Mouse (Mus musculus) adrenal gland, adult 18-20 months (tissue): ENCODE results near the gene Cacng4. TPM values are rescaled to one million over a fixed set of nuclear protein-coding genes. Genes with fewer than 3 reads are reported as not detected.

Source experiments
- DNase-seq, 2 experiments: peaks; one replicate each; pipeline ENCODE4 v3.0.0; 2021 to 2022; ENCODE audit warnings: low spot score in 2 of 2
- long read RNA-seq, 2 experiments: library from polyadenylated mRNA; stranded (forward); transcript quantifications; one replicate each; pipeline ENCODE4 v2.0.0; 2021
- total RNA-seq, 2 experiments: library from RNA; stranded (reverse); gene quantifications; 1 replicate in 1 of 2; 2 replicates in 1 of 2; pipeline ENCODE4 v1.2.3; 2021

Cacng4 gene
- total RNA-seq = 1 to 10 TPM in 1 of 2 experiments, under 1 TPM in 1; 0.96 to 1.2 TPM
- long read RNA-seq, experiment 1, partial matches to known transcripts = 0 of 1 reads
- long read RNA-seq, experiment 1, other reads (novel, unspliced or antisense) = 0 of 1 reads
- long read RNA-seq, experiment 2, partial matches to known transcripts = 0 of 3 reads
- long read RNA-seq, experiment 2, other reads (novel, unspliced or antisense) = 1 of 3 reads

DNA sequence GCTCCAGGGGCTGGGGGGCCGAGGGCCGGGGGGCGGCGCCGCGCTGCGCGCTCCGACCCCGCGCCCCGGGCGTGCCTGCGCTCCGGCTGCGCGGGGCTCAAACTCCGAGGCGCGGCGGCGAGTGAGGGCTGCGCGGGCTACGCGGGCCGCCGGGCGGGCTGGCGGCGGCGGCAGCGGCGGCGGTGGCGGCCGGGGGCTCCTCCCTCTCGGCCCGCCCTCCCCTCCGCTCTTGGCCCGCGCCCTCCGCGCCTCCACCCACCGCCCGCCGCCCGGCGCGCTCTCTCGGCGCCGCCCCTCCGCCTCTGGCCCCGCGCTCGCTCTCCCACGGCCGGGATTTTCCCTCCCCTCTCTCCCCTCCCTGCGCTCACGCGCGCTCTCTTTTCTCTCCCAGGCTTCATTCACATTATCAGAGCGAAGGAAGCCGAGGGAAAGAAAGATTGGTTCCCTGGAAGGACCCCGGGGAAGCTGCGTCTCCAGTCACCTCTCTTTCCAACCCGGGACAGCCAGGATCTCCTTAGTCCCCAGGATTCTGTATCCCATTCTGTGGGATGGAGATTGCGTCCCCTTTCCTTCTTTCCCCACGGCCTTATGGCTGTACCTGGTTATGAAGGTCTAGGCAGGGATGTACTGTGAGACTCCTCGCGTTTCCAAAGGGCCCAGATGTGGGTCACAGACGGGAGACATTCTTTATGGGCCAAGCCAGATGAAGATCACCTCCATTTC is at the start of gene Cacng4:
Gene Cacng4, minus strand, starts transcription at position 11 of the 723 bp plus-strand sequence.
- DNase-seq = peak; percentile 14 to 30

DNA sequence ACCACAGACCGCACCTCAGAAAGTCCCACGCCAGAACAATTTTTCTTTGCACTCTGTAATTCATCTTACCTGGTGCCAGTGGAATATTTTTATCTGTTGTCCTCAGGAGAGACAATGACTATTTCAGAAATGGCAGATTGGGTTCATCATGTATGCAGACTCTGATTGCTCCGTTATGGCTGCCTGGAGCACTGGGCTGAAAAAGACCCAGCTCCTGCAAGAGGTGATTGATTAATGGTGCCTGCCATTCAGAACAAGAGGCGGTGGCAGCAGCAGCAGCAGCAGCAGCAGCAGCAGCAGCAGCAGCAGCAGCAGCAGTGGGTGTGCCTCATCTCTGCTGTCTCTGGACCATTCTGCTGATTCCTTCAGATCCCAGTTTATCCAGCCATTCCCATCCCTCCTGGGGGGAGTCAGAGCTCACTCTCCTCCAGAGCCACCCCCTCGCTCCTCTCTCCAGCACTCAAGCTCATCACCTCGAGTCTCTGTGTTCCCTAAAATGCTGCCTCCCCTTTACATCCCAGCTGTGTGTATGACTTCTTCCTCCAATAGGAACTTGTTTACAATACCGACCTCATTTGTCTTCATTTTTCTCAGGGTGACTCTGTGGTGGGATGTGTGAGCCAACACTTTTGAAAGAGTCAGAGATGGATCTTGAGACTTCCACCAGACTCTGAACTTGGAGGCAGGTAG is 39.1 kb upstream of the Cacng4 start:
- DNase-seq = no peak

DNA sequence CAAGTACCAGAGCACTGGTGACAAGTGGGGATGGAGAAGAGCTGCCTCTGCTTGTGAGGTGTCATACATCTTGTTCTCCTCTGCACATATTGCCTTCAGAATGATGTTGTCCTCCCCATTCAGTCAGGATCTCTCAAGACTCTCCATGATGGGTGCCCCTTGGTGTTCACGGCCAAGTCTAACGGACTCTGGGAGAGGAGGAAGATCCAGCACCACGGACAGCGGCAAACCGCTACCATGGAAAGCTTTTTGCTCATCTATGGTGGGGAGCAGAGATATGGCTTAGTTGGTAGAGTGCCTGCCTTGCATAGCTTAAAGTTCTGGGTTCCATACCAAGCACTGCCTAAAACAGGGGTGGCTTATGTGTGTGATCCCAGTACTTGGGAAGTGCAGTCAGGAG is 22.8 kb upstream of the Cacng4 start:
- DNase-seq = no peak

DNA sequence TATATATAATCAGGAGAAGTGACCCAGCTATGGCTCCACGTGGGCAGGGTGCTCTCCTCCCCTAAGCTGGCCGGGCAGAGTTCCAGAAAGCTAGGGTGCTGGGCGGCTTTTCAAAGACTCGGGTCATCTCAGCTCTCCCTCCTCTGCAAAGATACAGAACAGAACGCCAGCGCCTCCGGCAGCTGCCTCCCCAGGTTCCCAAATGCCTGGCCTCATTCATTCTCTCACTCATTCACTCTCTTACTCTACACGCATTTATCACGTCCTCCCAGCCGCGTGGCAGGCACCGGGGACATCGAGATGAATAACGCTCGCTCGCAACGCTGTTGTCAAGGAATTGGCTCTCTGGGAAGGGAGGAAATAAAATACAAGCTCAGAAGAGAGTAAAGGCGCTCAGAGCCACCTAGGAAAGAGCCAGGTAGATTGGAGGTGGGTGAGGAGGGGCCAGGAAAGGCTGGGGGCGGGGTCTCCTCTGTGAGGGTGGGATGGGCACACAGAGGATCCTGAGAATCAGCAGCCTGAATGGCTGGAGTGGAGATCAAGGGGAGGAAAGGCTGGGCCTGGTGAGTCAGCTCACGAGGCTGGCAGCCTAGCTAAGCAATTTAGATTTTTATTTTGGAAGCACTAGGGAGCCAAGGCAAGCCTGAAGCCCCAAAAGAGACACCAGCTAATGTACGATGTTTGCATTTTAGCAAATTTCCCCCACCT is 18.7 kb upstream of the Cacng4 start:
- peak; percentile 33 to 43 for DNase-seq

DNA sequence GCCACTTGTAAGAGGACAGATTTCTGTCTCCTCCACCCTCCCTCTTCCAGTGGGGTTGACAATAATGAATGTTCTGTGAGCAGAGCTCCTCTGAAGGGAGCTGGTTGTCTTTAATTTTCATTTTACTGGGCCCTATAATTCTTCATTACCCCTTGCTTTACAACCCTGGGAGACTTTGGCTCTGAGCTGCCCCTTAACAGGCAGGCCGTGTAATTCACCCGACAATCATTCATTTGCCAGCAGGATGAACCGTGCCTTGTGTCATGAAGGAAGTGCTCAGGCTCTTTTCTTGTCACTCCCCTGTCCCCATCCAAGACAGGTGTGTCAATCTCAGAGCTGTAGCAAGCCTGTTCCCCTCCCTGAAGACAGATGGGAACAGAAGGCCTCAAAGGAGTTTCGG is 18.1 kb upstream of the Cacng4 start:
- DNase-seq = no peak

DNA sequence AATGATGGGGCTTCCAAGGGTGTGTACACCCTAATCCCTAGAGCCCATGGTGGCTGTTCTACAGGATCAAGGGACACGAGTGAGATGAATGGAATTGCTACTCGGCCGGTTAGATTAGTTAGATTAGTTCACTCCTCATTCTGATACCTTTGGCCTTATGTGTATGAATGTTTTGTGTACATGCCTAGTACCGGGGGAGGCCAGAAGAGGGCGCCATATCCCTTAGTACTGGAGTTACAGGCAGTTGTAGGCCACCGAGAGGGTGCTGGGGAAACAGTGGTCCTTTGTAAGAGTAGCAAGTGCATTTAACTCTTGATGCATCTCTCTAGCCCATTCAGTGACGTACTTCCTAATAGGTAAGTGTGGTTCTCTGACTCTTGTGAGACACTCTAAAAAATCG is 14.2 kb upstream of the Cacng4 start:
- DNase-seq = no peak

DNA sequence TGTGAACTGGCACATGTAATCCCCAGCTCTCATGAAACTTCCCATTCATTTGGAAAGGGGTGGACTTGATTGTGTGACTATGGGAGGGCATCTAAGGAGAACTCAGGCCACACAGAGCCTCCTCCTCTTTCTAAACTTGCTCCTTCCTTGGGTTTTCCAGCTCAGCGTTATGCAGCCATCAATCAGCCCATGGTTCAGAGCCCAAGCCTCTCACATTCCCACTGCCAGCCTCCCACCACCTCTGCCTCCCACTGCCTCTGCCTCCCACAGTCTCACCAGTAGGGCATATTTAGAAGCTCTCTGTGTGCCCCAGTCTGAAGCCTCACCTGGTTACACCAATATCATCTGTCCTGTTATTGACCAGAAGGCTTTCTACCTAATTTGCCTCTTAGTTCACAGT is 11.7 kb upstream of the Cacng4 start:
- DNase-seq = no peak

DNA sequence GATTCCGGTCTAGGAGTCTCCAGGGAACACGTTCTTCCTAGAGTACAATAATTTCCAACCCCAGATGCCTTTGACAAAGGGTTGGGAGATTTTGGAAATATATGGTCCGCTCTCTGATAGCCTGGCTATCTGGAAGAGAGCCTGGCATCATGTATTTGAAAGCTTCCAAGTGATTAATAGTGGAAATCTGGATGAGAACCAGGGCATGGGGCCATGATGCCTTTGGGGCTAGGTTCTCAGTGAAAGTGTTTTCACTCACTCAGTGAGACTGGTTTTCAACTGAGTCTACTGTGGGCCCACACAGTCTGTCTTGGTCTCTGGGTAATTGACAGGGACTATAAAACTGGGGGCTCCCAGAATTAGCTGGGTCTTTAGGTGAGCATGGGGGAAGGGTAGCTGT is 7.6 kb upstream of the Cacng4 start:
- DNase-seq = no peak

DNA sequence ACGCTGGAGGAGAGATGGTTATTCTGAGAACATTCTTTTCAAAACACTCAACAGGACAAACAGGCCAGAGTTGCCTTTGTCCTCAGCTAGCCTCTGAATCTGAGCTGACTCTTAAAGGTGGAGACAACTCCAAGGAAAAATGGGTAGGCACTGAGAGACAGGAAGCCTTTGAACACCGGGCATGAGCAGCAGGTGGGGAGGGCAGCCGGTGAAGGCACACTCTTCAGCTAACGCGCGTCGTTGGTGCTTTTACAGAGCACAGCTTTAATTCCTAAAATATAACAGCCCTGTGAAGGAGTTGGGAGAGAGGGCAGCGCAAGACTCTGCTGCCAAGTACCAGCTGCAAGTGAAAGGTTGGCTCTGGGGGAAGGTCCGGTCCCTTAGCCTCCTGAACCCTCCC is 5.0 kb upstream of the Cacng4 start:
- no peak for DNase-seq

DNA sequence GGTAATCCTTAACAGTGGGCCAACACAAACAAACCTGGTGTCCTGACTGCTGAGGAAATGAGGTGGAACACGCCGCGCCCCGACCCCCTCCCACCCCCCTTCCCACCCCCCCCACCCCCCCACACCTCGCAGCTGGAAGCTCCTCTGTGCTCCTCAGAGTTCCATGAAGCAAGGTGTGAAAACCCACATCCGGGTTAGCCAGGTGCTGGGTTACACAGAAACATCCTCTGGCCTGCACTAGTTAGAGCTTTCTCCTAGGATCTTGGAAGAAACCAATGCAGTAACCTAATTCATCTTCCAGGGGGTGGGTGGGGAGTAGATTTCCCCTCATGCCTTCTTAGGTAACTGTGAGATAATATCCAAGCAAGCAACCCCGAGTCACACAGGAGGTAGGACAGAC is 2.0 kb upstream of the Cacng4 start:
- DNase-seq = no peak

DNA sequence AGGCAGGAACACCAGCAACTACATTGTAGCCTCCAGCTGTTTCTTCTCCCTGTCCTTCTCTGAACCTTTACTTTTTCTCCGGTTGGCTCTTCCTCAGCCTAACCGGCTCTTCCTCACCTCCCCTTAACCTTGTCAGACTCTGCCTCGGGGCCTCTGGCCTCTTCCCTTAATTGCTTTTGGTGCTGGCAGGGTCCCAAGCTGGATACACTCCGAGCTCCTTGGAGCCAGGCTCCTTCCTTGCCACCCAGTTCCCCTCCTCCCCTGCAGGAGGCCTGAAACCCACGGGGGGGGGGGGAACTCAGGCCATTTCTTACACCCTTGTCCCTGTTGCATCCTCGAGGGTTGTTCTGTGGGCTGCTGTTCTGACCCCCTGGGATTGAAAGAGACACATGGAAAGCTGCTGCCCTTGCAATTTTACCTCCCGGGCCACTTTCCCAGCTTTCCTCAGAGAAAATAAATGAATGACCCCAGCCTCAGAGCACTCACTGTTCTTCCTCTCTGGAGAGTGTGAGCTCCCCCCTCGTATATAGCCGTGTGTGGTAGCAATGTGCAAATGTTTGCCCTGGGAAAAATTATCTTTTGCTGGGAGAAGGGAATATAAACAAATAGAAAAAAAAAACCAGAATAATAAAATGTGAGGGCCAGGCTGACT is 1.2 kb upstream of the Cacng4 start:
- DNase-seq = peak in 1 of 2 experiments; percentile 29

DNA sequence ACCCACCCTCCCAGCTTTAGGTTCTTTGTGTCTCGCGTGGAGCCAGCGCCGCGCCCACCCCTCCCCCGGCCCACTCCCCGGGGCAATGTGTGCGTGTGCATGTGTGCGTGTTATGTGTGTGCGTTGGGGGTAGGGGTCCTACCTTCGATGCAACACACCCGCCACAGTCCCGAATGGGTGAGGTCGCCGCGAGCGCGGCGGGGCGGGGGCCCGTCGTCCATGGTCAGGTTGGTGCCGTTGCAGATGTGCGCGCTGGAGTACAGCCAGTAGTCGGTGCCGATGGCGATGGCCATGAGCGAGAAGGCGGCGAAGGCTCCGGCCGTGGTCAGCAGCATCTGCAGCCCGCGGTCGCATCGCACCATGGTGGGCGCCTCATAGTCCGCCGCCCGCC is 259 bp downstream of the Cacng4 start:
- no peak for DNase-seq

DNA sequence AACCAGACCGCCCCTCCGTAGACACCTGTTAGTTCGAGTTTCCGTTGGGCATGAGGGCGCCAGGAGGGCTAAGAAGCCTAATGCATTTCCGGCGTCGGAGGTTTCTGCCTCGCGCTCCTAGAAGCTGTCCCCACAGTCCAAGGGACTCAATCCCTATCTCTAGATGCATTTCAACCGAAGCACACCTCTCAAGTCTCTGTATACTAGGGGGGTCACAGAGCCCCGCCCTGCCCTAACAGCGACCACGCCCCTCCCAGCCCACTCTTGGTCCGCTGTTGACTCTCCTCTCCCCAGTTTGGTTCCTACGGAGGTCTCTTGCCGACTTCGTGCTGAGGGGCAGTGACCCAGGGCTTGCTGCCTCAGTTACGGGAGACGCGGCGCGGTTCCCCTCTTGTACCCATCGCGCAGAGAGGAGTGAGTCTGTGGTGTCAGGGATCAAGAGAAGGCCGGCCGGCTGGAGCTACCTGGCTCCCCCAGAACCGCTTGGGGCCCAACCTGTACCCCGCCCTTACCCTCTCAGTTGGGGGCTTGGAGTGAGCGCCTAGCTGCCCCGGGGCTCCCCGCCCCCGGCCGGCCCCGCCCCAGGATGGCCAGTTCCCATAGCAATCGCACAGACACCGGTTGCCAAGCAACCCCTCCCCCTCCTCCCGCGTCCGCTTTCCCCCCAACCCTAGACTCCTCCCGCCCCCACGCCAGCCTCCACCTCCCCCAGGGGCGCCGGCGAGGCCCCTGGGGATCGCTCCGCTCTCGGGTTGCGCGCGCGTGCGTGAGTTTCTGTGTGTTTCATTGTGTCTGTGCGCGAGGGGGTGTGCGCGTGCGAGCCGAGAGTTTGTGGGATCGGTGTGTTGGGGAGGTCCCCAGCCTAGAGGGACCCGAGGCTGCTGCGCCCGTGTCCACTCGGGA is 906 bp downstream of the Cacng4 start:
- DNase-seq = no peak

DNA sequence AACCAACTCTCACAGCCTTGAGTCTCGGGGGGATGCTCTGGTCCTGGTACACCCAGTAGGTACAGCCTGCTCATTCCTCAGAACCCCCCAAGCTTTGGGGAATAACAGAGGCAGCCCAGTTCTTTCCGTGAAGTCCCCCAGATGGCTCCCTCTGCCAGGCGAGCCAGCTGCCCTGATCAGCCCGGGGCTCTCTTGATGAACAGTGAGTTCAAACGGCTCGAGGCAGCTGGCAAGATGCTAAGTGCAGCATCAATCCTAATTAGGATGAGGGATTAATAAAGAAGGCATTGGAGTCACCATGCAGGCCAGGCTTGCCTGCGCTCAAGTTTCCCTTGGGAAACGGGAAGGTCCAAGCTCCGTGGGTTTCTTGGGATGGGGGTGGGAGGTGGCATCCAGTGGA is 2.2 kb downstream of the Cacng4 start:
- DNase-seq = no peak

DNA sequence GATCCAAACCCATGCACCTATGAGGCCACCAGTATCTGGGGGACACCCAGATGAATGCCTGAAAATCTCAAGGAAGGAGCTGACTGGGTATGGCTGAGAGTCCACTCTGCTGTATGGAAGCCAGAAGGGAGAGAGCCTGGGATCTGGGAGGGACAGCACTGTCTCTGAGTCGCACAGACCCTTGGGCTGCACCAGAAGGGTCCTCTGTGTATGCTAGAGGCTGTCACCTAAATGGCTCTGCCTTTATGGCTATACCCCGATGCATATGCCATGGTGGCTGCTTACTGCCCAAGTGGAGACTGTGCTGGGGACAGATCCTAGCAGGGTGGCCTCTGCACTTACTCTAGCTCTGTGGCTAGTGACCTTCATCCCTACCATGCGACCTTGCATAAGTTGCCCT is 8.6 kb downstream of the Cacng4 start:
- no peak for DNase-seq

DNA sequence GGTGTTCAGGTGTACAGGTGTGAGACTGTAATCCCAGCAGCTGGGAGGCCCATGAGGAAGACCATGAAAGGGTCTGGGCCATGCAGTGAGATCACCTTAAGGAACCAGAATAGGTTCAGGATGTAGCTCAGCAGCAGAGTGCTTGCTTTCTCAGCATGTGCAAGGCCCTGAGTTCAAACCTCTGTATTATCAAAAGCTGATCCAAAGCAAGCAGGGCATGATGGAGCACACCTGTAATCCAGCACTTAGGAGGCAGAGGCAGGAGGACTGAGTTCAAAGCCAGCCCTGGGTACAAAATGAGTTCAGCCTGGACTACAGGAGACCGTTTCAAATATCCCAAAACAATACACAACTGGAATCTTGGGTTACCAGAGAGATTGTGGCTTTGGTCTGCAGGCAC is 9.1 kb downstream of the Cacng4 start:
- DNase-seq = no peak

DNA sequence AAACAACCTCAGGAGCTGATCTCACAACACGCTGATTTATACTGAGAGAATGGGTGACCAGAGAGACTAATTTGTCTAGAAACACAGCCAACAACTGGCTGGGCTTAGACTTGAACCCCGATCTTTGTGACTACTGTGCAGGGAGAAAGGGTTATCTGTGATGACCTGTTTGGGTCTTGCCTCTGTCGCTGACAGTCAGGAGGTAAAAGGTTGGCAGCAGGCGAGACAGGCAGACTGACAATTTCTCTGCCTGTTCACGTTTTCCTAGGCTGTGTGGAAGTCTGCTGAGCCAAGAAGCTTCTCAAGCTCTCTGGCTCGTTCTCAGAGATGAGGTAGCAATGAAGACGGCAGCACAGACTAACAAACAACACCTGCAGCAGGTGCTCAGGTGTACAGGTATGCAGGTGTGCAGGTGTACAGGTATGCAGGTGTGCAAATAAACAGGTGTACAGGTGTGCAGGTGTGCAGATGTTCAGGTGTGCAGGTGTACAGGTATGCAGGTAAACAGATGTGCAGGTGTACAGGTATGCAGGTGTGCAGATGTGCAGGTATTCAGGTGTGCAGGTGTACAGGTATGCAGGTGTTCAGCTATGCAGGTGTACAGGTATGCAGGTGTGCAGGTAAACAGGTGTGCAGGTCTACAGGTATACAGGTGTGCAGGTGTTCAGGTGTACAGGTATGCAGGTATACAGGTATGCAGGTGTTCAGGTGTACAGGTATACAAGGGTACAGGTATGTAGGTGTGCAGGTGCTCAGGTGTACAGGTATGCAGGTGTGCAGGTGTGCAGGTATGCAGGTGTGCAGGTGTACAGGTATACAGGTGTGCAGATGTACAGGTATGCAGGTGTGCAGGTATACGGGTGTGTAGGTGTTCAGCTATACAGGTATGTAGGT is 10.2 kb downstream of the Cacng4 start:
- no peak for DNase-seq

DNA sequence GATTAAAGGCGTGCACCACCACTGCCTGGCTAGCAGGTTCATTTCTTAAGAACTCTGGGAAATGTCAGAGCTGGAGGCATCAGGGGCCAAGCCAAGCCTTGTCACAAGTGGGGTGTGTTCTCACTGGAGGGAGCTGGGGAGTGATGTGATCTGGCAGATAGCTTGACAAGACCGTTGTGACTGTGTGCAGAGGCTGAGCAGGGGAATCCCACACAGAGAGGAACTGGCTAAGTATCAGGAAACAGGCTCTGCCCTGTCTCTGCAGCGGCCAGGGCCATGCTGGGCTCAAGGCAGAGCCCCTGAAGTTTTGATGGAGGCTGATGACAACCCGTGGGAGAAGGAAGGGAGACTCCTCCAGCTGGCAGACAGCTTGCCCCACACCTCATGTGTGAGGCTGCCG is 11.8 kb downstream of the Cacng4 start:
- DNase-seq = no peak

DNA sequence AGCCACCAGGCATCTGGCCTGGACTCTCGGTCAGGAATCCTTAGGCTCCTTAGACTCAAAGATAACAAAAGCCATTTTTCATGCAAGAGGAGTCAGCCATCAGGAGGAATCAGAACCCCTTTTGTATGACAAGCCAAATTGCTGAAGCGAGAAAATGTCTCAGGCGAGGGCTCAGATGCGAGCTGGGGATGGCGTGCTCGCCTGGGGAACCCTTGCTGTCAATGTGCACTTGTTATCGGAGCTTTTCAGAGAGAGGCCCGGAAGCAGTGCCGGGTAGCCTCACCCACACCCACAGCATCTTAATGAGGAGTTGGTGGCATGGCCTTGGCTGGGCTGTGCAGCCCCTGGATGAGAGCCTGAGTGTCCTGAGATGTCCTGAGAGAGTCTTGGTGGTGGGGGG is 15.5 kb downstream of the Cacng4 start:
- DNase-seq = no peak
